Mouse (Mus musculus) forebrain, embryonic 13.5 days (tissue): ENCODE measurements around the gene Gm20388. TPM values are rescaled to one million over a fixed set of nuclear protein-coding genes. Genes with fewer than 3 reads are reported as not detected.
A peak's percentile ranks its signal among the peaks of the same experiment; 100 is the strongest.

Source experiments
- ATAC-seq: fragments of 200-750 bp; cut with Nextera tagmentation; 2 replicates; pipeline ENCODE4 v1.8.0; 2017
- H3K27ac ChIP-seq: fragments of 300-500 bp; sonication (generic); 2 replicates; pipeline ENCODE4 v1.5.1; 2015; ENCODE audit warnings: inconsistent platforms, mild to moderate bottlenecking, moderate library complexity
- H3K27me3 ChIP-seq: fragments of 300-500 bp; sonication (generic); 2 replicates; pipeline ENCODE4 v1.6.1; 2015; ENCODE audit warnings: mild to moderate bottlenecking, inconsistent platforms
- H3K36me3 ChIP-seq: fragments of 300-500 bp; sonication (generic); 2 replicates; pipeline ENCODE4 v1.6.1; 2015; ENCODE audit warnings: mild to moderate bottlenecking, inconsistent platforms; ENCODE audit not compliant: poor library complexity, severe bottlenecking
- H3K4me1 ChIP-seq: fragments of 300-500 bp; sonication (generic); 2 replicates; pipeline ENCODE4 v1.6.1; 2015; ENCODE audit warnings: inconsistent platforms
- H3K4me2 ChIP-seq: fragments of 300-500 bp; sonication (generic); 2 replicates; pipeline ENCODE4 v1.6.1; 2015; ENCODE audit warnings: inconsistent platforms, mild to moderate bottlenecking, moderate library complexity
- H3K4me3 ChIP-seq: fragments of 300-500 bp; sonication (generic); 2 replicates; pipeline ENCODE4 v1.5.1; 2015; ENCODE audit warnings: mild to moderate bottlenecking, inconsistent platforms
- H3K9ac ChIP-seq: fragments of 300-500 bp; sonication (generic); 2 replicates; pipeline ENCODE4 v1.6.1; 2015; ENCODE audit warnings: mild to moderate bottlenecking, inconsistent platforms
- H3K9me3 ChIP-seq: fragments of 300-500 bp; sonication (generic); replicated peaks from 2 replicates; pipeline ENCODE4 v1.6.1; 2016; ENCODE audit warnings: inconsistent platforms
- WGBS: fragments of 180-500 bp; shearing (Covaris S2); methylation state at CpG from one replicate; pipeline ENCODE4 v1.1.7; 2015; 5-methylcytosine and 5-hydroxymethylcytosine counted together
- polyA plus RNA-seq: library from polyadenylated mRNA; unstranded; fragments of >200 nt; fragmentation: Nextera tagmentation; extraction: Ambion mirVana; gene quantifications from 2 replicates; pipeline ENCODE4 v1.2.1, GENCODE M21; 2015

Gm20388 gene
- polyA plus RNA-seq, 1 experiment from 2014 or later = 5.6 TPM

- no peak overlapping the region for H3K4me2 ChIP-seq
- no peak overlapping the region for H3K4me3 ChIP-seq
- peak overlapping the region; percentile 31; the same call in 1 of the 2 replicates for H3K27ac ChIP-seq
- no peaks in the 10 kb centered on the region for H3K27me3 ChIP-seq
- no peaks in the 10 kb centered on the region for H3K36me3 ChIP-seq
- H3K4me1 ChIP-seq = peaks cover 17% of the 10 kb centered on the region
- 93% methylated on average over 2 of the region's 2 CpGs for WGBS
- H3K9me3 ChIP-seq = no peaks in the 10 kb centered on the region
- ATAC-seq = no peak
- H3K9ac ChIP-seq = no peak overlapping the region
These were observed 3089.7 kb downstream of the Gm20388 start for GRCm38 (mm10) chr8:123000311-123000710.

GRCm38 (mm10) chr8:123004033-123004922 lies 3093.6 kb downstream of the Gm20388 start:
- no peak overlapping the region for H3K9ac ChIP-seq
- H3K4me2 ChIP-seq = no peak overlapping the region
- no peak for ATAC-seq
- 80% methylated on average over 14 of the region's 14 CpGs for WGBS
- H3K27me3 ChIP-seq = no peaks in the 10 kb centered on the region
- H3K4me3 ChIP-seq = no peak overlapping the region
- H3K4me1 ChIP-seq = peaks cover 19% of the 10 kb centered on the region
- no peaks in the 10 kb centered on the region for H3K9me3 ChIP-seq
- H3K36me3 ChIP-seq = no peaks in the 10 kb centered on the region
- no peak overlapping the region for H3K27ac ChIP-seq

- no peak for ATAC-seq
- H3K27me3 ChIP-seq = no peaks in the 10 kb centered on the region
- no peak overlapping the region for H3K27ac ChIP-seq
- 0 out of 2 replicates have a peak, but pooled peaks cover 4% of the 10 kb centered on the region for H3K36me3 ChIP-seq
- 76% methylated on average over 3 of the region's 3 CpGs for WGBS
- H3K9ac ChIP-seq = no peak overlapping the region
- H3K4me3 ChIP-seq = no peak overlapping the region
- no peak overlapping the region for H3K4me2 ChIP-seq
- H3K4me1 ChIP-seq = peaks cover 19% of the 10 kb centered on the region
- H3K9me3 ChIP-seq = no peaks in the 10 kb centered on the region
These were observed 3094.7 kb downstream of the Gm20388 start for GRCm38 (mm10) chr8:123005328-123005727.

GRCm38 (mm10) chr8:123005805-123006204 lies 3095.2 kb downstream of the Gm20388 start:
- no peak overlapping the region for H3K4me2 ChIP-seq
- ATAC-seq = no peak
- 0 out of 2 replicates have a peak, but pooled peaks cover 4% of the 10 kb centered on the region for H3K36me3 ChIP-seq
- H3K9me3 ChIP-seq = no peaks in the 10 kb centered on the region
- no peak overlapping the region for H3K9ac ChIP-seq
- WGBS = 86% methylated on average over 5 of the region's 5 CpGs
- H3K4me3 ChIP-seq = no peak overlapping the region
- no peak overlapping the region for H3K27ac ChIP-seq
- H3K27me3 ChIP-seq = no peaks in the 10 kb centered on the region
- H3K4me1 ChIP-seq = peaks cover 19% of the 10 kb centered on the region

GRCm38 (mm10) chr8:123011321-123011720 lies 3100.7 kb downstream of the Gm20388 start:
- H3K27me3 ChIP-seq = no peaks in the 10 kb centered on the region
- no peak overlapping the region for H3K4me2 ChIP-seq
- H3K27ac ChIP-seq = no peak overlapping the region
- H3K4me3 ChIP-seq = no peak overlapping the region
- 0 out of 2 replicates have a peak, but pooled peaks cover 4% of the 10 kb centered on the region for H3K36me3 ChIP-seq
- no peak overlapping the region for H3K9ac ChIP-seq
- H3K9me3 ChIP-seq = no peaks in the 10 kb centered on the region
- no peak for ATAC-seq
- peaks cover 10% of the 10 kb centered on the region; the same call in 1 of the 2 replicates for H3K4me1 ChIP-seq

- Histone ChIP-seq H3K36me3 (0 out of 2 replicates have a peak, but pooled peaks cover 3% of the 10 kb centered on the region), H3K9ac (no peak overlapping the region), H3K27me3 (no peaks in the 10 kb centered on the region), H3K9me3 (no peaks in the 10 kb centered on the region), H3K4me2 (no peak overlapping the region), H3K4me3 (no peak overlapping the region), H3K27ac (no peak overlapping the region), H3K4me1 (peaks cover 23% of the 10 kb centered on the region)
- WGBS = 84% methylated on average over 7 of the region's 7 CpGs
- no peak for ATAC-seq
These were observed 3103.8 kb downstream of the Gm20388 start for GRCm38 (mm10) chr8:123014429-123014828.

- no peak for ATAC-seq
- WGBS = 80% methylated on average over 3 of the region's 3 CpGs
These were observed 3104.4 kb downstream of the Gm20388 start for GRCm38 (mm10) chr8:123015074-123015473.

GRCm38 (mm10) chr8:123017143-123017542 lies 3106.5 kb downstream of the Gm20388 start:
- no peak overlapping the region for H3K4me2 ChIP-seq
- H3K27ac ChIP-seq = no peak overlapping the region
- no peaks in the 10 kb centered on the region for H3K9me3 ChIP-seq
- no peak overlapping the region for H3K4me3 ChIP-seq
- H3K4me1 ChIP-seq = peaks cover 36% of the 10 kb centered on the region
- H3K9ac ChIP-seq = no peak overlapping the region
- ATAC-seq = no peak
- WGBS = 94% methylated on average over 4 of the region's 4 CpGs
- no peaks in the 10 kb centered on the region for H3K27me3 ChIP-seq
- H3K36me3 ChIP-seq = no peaks in the 10 kb centered on the region

More at GRCm38 (mm10) chr8:123015074-123015473, 3104.4 kb downstream of the Gm20388 start:
- no peak overlapping the region for H3K9ac ChIP-seq
- no peak overlapping the region for H3K4me2 ChIP-seq
- no peaks in the 10 kb centered on the region for H3K27me3 ChIP-seq
- no peaks in the 10 kb centered on the region for H3K36me3 ChIP-seq
- no peak overlapping the region for H3K4me3 ChIP-seq
- no peaks in the 10 kb centered on the region for H3K9me3 ChIP-seq
- no peak overlapping the region for H3K27ac ChIP-seq
- H3K4me1 ChIP-seq = peaks cover 26% of the 10 kb centered on the region

- peaks cover 36% of the 10 kb centered on the region for H3K4me1 ChIP-seq
- no peaks in the 10 kb centered on the region for H3K36me3 ChIP-seq
- no peak overlapping the region for H3K4me2 ChIP-seq
- ATAC-seq = no peak
- no peak overlapping the region for H3K9ac ChIP-seq
- H3K9me3 ChIP-seq = no peaks in the 10 kb centered on the region
- peak overlapping the region; percentile 19; the same call in 1 of the 2 replicates for H3K27ac ChIP-seq
- H3K27me3 ChIP-seq = no peaks in the 10 kb centered on the region
- no peak overlapping the region for H3K4me3 ChIP-seq
- 59% methylated on average over 4 of the region's 4 CpGs for WGBS
These were observed 3108.0 kb downstream of the Gm20388 start for GRCm38 (mm10) chr8:123018484-123019164.

GRCm38 (mm10) chr8:123020084-123020483 lies 3109.4 kb downstream of the Gm20388 start:
- Histone ChIP-seq H3K9ac (no peak overlapping the region), H3K4me1 (peaks cover 31% of the 10 kb centered on the region), H3K9me3 (no peaks in the 10 kb centered on the region), H3K36me3 (no peaks in the 10 kb centered on the region), H3K4me3 (no peak overlapping the region), H3K27me3 (no peaks in the 10 kb centered on the region), H3K4me2 (no peak overlapping the region), H3K27ac (no peak overlapping the region)
- 82% methylated on average over 2 of the region's 2 CpGs for WGBS
- ATAC-seq = no peak

GRCm38 (mm10) chr8:123020859-123021258 lies 3110.2 kb downstream of the Gm20388 start:
- Histone ChIP-seq H3K4me3 (no peak overlapping the region), H3K4me2 (no peak overlapping the region), H3K27me3 (no peaks in the 10 kb centered on the region), H3K36me3 (no peaks in the 10 kb centered on the region), H3K27ac (no peak overlapping the region), H3K9ac (no peak overlapping the region), H3K9me3 (no peaks in the 10 kb centered on the region), H3K4me1 (peaks cover 31% of the 10 kb centered on the region)
- 83% methylated on average over 2 of the region's 2 CpGs for WGBS
- no peak for ATAC-seq

- Histone ChIP-seq H3K9ac (no peak overlapping the region), H3K4me1 (peaks cover 31% of the 10 kb centered on the region), H3K4me2 (no peak overlapping the region), H3K4me3 (no peak overlapping the region), H3K27me3 (no peaks in the 10 kb centered on the region), H3K27ac (no peak overlapping the region), H3K36me3 (no peaks in the 10 kb centered on the region), H3K9me3 (no peaks in the 10 kb centered on the region)
- ATAC-seq = no peak
- 76% methylated on average over 1 of the region's 1 CpGs for WGBS
These were observed 3110.6 kb downstream of the Gm20388 start for GRCm38 (mm10) chr8:123021259-123021658.
